Mouse (Mus musculus): ENCODE results near the gene 1700029P11Rik. TPM values are rescaled to one million over a fixed set of nuclear protein-coding genes. Genes with fewer than 3 reads are reported as not detected.
"Not testable (repeated sequence)": the region's sequence is repeated elsewhere in the genome, so short reads cannot be mapped to it uniquely, and the experiment has no call there.

The 1700029P11Rik gene
- total RNA-seq, 2 experiments from 2014 or later: not detected

DNA sequence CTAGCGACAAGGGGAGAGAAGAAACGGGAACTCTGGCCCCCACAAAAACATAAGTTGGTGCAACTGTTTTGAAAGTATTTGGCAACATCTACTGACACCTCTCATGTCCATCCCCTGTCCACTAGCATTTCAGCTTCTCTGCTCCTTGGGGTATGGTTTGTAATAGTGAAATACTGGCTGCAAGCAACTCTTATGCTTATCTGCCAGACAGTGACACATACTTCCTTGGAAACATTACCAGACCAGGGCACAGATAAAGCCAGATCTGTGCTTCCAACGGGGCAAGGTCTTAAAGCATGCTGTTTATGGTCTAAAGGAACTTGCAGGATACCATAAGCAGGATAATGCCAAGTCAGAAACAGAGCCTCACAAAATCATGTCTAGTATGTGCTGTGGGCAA lies 21.4 kb upstream of the 1700029P11Rik start:
- DNase-seq: no peak

DNA sequence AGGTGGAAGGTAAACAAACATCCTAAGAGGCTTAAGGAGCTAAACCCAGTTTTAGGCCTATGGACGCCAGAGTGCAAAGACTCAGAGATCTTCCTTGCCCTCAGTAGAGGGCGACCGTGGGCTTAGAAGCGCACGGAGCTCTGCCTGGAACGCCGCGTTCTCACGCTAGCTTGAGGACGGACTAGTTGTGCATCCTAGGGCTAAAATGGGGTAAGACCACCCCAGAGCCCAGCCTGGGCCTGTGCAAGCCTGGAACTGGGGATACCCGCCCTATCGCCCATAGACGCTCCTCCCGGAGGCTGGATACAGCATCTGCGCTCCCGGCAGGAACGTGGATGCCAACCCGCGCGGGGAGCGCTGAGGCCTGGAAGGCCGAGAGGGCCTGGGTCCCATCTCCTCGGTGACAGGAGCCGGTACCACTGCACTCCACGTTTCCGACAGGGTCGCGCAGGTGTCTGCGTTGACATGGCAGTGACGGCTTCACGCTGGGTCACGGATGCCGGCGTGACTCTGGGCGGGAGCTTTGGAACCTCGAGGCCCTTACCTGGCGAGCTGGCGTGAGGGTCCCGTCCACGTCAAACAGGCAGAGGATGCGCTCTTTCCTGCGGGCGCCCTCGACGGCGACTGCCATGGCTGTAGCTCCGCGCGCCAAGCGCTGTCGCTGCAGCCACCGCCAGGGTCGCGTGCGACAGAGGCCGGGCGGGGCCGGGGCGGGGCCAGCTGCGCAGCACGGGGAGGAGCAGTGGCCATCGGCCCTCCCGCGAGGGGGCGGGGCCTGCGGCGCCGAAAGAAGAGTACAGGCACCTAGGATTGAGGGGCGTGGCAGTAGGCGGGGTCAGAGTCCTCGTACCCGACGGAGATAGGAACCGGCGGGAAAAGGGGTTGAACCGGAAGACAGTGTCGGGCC lies 19.9 kb upstream of the 1700029P11Rik start, which contains the start of gene Pmm1:
TSS of gene Pmm1 (minus strand) at position 760 of the 907 bp plus-strand sequence.
- peak; percentile 99 for DNase-seq

DNA sequence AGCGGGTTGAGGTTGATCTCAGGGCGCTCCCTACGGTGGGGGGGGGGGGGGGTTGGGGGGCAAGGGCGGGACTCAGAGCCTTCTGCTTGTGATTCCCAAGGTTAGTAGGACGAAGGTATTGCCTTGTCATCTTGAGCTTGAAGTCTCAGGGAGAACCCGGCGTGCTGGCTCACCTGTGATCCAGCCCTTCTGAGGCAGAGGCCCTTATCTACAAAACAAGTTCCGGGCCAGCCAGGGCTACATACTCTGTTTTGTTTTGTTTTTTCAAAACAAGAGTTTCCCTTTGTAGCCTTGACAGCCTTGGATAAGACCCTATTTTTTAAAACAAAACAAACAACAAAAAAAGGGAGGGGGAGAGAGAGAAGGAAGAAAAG lies 19.3 kb upstream of the 1700029P11Rik start:
- DNase-seq: no peak

DNA sequence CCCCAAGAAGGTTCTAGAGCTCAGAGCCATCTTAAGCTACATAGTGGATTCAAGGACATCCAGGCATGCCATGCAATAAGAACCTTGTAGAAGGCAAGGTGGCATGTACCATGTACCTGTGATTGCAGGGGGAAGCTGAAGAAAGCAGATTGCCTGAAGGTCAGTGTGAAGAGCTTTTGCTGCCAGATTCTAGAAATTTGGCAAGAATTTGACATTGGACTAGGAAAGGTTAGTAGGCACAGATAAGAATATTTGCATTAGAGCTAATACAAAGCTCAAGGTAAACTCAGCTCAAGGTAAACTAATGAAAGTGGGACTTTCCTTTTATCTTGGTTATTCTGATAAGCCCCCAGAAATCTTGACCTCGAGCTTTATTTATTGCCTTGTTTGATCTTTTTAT lies 16.1 kb upstream of the 1700029P11Rik start:
- DNase-seq: no peak

DNA sequence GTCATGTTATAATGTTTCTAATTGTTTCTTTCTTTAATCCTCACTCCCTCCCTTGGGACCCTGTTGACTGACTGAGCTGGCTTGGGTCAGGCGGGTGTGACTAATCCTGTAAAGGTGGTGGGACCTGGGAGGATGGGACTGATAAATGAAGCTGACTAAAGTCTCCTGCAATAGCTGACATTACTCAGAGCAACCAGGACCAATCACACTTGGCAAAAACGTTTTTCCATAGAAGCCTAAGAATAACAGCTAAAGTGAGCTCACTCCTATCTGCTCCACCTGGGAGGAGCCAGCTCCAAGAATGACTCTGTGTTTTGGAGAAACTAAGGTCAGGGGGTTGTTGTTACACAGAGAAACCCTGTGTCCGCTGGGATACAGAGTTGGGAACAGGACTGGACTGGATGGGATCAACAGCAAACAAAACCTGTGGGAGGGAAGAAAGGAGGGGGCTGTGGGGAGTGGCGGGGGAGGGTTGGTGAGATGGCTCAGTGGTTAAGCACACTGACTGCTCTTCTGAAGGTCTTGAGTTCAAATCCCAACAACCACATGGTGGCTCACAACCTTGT lies 15.3 kb upstream of the 1700029P11Rik start:
- DNase-seq: no peak

DNA sequence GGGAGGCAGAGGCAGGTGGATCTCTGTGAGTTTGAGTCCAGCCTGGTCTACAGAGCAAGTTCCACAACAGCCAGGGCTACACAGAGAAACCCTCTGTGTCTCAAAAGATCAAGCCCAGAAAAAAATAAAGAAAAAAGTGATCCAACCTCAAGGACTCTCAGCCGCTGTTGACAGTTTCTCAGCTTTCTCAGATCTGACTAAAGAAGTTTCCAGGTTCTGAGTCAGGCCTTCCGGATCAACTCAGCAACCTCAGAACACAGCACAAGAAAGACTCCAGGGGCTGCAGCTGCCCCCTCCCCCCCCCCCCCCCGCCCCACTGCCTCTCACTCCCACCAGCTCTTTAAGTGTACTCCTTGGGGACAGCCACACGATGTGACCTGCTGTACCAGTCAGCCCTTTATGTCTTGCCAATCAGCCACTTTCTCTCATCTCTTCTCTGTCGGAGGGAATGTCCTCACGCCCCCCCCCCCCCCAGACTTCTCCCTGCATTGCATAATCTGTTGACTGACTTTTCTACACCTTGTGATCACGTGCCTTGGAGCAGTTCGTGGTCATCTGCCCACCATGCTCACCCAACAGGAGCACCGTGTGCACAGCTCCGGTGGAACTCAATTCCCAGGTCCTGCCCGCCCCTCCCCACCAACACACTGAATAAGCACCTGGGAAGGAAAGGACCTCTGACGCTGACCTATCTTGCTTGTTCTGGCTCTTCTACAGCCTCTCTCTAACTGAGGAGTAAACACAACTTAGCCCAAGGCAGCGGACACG lies 14.1 kb upstream of the 1700029P11Rik start:
- no peak for DNase-seq

DNA sequence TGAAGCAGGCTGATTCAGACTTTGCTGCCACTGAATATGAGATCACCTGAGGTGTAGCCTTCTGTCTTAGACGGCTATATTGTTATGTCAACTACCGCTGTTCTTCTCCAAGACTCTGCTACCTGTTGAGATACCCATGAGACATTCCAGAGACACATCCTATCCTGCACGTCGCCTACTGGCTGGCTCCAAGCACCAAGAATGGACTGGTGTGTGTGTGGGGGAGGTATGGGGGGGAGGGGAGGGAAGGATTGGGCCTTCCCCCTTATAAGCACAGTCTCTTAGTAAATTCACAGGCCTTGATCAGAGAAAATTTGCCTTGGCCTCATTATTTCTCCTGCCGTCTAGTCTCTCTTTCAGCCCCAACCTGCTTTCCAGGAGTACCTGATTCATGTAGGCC lies 12.5 kb upstream of the 1700029P11Rik start:
- DNase-seq: no peak

DNA sequence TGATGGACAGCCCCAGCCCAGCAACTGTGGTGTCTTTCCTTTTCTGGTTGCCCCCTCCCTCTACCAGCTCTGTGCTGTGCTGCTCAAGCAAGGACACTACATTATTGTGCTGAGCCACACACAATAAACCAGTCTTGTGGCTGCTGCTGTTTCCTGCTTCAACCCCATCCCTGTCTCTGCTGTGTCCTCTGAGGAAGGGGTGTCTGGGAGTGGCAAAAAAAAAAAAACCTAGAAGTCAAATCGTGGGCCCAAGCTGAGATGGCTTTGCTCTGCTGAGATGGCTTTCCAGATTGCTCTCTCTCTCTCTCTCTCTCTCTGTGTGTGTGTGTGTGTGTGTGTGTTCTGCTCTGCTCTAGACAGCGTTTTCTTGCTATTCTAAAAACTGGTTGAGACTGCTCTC lies 11.9 kb upstream of the 1700029P11Rik start:
- DNase-seq: no peak

DNA sequence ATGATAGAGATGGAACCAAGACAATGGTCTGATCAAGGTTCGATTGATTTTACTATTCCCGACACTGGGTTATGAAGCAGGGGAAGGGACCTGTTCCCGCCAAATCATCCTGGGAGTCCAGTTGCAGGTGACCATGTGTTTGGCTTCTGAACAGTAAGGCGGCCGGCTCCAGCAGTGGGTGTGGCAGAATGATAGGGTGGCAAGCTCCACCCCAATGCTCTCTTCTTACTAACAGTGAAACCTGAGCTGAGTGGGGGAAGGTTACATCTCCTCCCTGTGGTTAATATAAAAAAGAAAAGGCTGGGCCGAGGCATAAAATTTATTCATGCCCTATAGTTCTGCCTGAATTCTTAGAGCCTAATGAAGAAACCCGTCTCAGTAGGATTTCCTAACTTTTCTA lies 11.2 kb upstream of the 1700029P11Rik start:
- no peak for DNase-seq

DNA sequence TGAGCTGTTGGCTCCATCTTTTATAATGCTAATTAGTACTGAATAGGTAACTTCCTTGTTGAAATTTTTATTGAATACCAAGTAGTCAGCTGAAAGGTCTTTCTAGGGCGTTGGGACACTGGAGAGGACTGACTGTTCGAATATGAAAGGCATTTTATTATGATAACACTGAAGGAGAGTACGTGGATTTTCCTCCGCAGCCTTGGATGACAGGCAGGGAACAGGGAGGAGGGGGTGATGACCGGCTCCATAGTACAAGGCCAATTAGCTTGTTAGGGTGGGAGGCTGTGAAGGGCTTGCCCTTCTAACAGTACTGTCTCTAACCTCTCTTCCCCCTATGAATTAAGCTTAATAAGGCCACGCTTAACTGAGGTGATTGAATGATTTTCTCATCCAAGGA lies 10.7 kb upstream of the 1700029P11Rik start:
- not testable (repeated sequence) for DNase-seq

DNA sequence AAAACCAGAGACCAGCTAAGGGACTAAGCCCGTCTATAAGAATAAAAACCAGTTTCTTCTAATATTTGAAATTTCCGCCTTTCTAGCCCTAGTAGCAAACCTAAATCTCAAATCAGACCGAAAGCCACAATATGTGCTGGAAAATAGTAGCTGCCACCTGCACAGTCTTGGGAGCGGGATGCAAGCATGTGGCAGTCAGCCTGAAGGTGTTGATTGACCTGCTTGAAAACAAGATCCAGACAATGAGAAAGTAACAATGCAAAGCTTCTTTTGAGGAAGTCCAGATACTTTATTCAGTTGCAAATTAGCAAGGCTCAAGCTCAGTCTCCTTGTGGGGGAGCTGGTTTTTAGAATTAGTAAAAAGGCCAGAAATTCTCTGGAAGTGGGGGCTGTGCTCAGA lies 9.8 kb upstream of the 1700029P11Rik start:
- DNase-seq: not testable (repeated sequence)

DNA sequence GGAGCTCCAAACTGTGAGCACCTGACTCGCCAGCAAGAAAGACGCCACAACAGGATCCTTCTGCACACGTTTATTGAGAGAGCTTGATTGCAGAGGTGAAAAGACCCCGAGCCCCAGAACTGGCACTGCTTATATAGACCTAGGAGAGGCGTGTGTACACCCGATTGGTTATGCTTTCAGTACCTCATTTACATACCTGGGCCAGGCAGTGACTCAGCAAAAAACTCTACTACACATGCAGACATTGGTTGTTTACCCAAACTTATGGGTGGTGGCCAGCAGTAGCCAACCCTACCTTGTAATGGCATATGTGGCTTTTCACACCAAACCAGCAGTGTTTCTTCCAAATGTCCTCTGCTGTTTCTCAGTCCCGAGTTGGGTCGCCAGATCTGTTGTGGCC lies 5.2 kb upstream of the 1700029P11Rik start:
- DNase-seq: not testable (repeated sequence)

DNA sequence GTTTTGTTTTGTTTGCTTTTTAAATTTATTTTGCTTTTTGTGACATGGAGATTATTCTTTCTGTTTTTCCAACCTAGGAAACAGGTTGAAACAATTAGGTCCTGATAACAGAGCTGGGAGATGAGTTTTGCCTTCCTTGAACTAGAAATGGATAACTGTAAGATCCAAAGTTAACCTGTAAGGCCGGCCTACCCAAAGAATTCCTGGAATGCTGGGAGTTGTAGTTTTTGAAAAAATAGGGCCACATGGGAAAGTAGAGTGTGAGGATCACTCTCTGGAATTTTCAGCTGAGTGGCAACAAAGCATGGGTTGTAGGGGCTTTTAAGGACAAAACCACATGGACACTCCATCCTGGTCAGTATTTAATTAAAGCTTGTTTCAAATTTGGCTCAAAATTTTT lies 1.8 kb downstream of the 1700029P11Rik start:
- DNase-seq: no peak

DNA sequence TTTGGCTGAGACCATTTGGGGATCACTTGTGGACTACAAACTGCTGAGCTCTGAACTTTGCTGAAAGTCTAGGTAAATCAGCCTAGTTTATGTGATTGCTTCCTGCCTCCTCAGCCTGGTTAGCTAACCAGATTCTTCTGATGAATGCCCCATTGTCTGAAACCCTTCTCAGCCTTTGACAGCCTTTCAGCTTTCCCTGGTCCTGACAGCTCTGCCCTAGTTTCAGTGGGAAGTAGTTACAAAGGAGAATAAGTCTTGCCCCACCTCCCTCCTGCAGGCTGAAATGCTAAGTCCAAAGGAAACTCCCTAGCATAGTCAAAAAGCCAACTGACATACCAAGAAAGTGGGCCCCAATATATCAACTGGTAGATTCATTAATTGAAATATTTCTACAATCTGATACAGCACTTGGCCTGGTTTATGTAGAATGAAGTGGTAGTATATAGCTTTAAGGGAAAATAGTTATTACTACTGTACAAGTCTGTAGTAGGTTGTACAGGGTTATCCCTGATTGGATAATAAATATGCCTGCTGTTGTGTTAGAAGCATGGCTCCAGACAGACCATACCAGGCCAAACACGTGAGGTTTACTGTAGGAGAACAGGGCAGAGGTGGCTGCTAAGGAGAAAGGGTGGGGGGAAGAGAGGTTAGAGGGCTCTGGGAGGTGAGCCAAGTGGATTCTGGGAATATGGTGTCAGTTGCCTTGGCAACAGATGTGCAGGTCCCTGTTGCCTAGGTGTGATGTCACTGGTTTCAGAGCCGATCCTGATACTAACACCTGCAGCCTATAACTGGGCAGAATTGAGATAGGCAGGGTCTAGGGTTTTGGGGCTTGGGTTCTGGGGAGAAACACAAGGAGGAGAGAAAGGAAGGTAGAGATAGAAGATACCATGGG lies 5.2 kb downstream of the 1700029P11Rik start:
- no peak for DNase-seq

DNA sequence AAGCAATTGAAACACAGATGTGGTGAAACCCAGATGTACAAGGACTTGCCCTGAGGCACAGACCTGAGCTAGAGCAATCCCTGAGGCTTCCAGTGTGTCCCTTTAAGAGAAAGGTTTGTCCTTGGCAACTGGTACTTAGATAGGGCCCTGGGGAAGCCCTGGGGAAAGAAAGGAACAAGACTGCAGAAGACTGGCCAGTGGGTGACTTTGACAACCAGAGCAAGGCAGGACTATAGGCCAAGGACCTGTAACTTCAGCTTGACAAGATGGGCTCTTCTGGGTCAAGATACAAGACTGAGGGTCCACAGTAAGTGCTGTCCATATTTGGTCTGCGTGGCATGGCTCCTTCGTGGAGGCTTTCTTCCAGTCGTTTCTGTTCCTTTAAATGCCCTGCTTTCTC lies 7.3 kb downstream of the 1700029P11Rik start, which contains the start of gene Xrcc6:
TSS of gene Xrcc6 (plus strand) at position 190 of the 400 bp plus-strand sequence.
- no peak for DNase-seq

DNA sequence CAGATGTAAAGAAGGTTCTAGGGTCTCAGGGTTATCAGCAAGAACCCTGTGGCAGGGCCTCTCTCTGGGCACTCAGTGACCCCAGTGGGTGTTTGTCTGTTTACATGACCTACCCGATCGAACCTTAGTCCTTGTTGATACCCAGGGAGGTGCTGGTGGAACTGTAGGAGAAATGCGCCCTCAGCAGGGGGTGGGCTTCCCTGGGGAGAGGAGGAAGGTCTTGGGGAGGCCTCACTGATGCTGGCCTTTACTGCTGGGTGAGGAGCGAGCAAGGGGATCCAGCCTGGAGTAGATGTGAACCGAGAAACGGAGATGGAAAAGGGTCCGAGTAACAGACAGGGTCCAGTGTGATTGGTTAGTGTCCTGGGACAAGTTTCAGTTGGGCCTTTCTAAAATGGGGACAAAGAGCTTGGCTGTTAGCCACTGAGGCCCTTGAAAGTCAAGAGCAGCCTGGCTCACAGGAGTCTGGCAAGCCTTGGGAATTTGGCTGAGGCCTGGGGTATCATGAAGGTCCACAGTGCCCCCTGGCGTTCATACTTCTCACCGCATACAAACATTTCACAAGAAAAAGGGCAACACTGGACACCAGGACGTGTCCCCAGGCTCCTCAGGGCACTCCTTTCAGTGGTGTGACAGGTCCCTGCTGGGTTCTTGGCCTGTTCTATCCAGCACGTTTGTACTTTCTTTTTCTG lies 9.2 kb downstream of the 1700029P11Rik start:
- peak; percentile 95 for DNase-seq

DNA sequence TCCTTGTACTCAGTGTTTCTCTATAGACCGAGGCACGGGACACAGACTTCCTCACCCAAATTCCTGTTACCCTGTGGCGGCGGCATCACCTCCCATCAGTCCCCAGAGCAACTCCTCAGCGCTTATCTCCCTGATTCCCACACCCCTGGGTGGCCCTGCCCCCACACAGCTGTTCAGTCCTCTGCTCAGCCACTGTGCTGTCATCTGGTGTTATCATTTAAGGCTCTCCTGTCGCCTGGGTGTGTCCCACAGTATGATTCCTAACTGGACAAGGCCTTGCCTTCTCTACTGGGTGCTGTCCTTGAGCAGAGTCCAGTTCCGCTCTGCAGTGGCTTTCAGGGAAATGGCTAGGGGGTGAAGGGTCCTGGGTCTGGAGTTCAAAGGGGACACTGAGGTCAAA lies 10.2 kb downstream of the 1700029P11Rik start:
- DNase-seq: peak; percentile 17

DNA sequence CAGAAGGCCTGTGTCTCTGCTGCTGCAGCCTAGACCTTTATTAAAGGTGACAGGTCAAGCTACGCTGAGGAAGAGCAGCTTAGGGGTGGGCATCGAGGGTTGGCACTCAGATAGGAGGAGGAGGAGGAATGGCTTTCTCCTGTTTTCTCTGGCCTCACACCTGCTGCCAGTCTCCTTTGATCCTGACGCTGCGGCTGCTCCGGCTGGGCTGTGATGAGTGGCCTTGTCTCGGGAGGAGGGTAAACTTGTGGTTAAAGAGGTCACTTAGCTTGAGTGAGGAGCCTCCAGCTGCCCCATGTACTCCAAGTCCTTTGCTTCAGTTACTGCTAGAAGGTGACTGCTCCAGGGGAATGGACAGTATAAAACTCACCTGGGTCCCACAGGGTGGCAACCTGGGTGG lies 13.7 kb downstream of the 1700029P11Rik start:
- no peak for DNase-seq

DNA sequence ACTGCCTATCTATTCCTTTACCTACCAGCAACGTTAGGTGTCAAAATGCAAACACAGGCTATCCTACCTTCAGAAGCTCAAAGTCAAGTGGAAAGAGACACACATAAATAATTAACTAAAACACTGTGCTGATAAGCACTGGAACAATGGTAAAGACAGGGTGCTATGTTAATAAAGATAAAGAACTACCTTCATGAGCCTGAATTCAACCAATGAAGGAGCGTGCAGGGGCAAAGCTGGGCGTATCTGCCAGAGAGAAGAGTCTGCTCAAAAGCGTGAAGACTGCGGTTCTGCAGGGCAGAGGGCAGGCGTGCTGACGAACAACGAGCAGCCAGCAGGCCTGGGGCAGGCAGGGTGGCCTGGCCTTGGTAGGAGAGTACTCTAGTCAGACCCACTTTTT lies 23.9 kb downstream of the 1700029P11Rik start:
- DNase-seq: no peak

DNA sequence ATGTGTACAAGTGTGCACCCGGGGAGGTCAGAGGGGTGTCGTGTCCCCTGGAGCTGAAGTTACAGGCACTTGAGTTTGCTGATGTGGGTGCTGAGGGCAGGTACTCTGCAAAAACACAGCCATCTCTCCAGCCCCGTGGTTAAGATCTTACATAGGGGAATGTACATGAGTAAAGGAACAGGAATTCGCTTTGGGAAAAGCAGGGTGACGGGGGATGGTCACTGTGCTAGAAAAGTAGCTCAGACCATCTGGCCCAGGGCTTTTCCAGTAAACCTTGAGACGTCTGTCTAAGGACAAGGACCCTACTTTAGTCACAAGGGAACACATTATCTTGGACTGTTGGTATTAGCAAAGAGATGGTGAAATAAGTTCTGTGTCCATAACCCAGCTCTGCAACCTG lies 31.6 kb downstream of the 1700029P11Rik start:
- no peak for DNase-seq

DNA sequence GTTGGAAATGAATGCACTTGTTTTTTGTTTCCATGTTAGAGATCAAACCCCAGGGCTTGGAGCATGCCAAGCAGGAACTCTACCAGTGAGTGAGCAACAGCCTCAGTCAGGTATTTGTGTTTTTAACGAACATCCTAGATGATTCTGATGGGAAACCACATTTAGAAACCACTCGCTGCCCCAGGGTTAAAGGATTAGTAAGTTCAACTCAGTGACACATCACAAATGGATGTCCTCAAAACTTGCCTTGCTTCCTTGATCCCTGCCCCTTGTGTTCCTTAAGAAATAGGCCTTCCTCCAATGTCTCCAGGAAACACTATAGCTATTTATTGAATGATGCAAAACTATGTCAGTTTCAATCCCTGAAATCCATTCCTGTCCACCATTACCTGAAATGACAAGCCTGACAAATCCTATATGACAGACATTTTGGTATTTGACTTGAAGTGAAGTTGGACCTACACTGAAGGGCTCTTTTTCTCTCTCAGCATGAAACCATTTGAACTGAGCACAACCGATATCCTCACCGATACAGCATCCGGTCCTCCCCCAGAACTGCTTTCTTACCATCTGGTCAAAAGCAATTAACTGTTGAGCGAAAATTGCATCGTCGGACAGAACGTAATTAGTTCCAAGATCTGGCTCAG lies 34.5 kb downstream of the 1700029P11Rik start:
- no peak for DNase-seq

Measured in heart, postnatal 4 days (tissue).